Mouse (Mus musculus): Measurements from ENCODE around the gene Lnpep. TPM values are rescaled to one million over a fixed set of nuclear protein-coding genes. Genes with fewer than 3 reads are reported as not detected.
"Not testable (repeated sequence)": the region's sequence is repeated elsewhere in the genome, so short reads cannot be mapped to it uniquely, and the experiment has no call there.

The Lnpep gene
- total RNA-seq, 2 experiments from 2014 or later, result 106 TPM

DNA sequence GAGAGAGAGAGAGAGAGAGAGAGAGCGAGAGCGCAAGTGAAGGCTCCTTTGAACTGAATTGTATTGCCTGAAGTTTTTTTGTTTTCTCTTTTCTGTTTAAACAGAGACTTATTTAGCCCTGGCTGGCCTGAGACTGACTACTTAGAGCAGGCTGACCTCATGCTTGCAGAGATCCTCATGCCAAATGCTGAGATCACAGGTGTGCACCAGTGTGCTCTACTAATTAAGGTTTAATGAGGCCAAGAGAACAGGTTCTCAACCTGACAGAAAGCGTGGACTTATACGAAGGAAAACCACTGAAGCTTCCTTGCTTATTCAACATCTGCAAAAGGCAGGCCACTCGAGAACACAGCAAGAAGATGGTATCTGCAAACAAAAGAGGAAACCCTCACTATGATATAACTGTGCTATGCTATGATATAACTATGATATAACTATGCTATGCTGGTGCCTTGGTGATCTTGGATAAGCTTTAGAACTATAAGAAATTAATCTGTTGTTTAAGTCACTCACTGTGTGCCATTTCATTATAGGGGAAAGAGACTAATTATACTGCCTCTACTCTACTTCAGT, 16.3 kb downstream of the Lnpep start:
- DNase-seq, result no peak

DNA sequence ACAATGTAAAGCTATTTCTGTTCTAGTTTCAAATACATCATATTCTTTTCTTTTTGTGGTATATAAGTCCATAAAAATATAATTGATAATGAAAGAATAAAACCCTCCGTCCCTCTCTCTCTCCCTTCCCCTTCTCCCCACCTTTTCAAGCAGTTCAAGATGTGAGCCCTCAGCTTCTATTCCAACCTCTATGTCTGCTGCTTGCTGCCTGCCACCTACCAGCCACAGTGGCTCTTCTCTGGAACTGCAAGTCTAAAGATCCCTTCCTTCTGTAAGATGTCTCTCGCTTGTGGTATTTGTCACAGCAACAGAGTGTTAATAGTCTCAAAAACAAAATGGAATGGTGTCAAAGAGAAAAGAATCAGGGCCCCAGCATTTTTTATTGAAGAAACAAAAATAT, 20.3 kb downstream of the Lnpep start:
- DNase-seq, result no peak

DNA sequence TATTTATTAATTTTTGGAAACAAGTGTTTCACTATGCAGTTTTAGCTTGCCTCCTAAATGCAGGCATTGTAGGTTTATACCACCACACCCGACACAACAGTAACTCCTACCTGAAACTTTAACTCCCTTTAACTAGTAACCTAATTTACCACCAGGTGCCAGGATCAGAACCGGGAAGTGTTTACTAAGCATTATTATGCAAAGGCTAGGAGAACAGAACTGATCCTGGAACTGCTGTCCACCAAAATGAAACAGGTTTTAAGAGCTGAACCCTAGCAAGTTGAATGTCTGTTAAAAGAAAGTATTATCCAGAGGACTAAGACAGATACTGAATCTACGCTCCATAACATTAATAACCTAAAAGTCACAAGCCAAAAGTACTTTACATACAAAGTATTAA, 21.2 kb downstream of the Lnpep start:
- DNase-seq, result no peak

DNA sequence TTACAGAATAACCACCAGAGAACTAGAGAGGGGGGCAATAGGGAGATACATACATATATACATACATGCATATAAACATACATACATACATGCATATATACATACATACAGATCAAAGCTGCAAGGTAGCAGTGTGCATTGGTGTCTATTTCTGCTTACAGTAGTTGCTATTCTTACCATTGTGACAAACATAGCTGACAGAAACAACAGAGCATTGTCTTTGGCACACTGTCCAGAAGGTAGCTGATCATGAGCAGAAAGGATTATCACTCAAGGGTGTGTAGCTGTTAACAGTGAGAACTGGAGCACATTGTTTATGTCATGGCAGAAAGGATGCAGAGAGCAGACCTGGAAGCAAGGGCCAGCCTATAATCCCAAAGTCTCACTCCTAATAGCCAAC, 22.1 kb downstream of the Lnpep start:
- no peak for DNase-seq

DNA sequence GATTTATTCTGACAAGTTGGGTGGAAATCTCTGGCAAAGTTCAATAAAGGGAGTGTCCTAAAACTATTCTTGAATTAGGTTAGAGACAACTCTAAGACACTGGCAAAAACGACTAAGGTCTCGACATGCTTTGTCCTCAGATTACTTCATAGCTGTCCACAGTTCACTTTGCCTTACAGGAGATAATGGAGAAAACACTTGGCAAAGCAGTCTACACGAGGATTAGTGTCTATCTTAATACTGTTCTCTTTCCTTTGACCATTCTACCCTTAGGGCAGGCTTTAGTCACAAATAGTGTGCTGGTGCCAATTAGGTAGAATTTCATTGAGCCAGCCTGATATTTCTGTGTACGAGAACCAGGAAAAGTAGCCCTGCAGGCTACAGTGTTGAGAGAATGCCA, 22.5 kb downstream of the Lnpep start:
- DNase-seq, result no peak

DNA sequence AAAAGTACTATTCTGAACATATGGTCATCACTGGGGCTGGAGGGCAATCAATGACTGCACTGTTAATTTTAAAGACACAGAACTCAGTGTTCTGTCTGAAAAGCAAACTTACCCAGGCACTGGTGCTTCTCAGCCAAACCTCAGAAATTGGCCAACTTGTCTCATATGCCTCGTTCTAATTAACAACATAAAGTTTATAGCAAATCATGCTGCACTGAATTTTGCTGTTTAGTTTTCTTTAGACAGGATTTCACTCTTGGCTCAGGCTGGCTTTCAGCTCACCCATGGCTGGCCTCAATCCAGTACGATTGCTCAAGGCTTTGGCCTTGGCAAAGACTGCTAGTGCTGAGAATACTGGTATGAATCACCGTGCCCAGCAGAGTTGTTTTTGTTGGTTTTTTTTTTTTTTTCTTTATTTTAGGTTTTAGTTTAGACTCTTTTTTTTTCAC, 24.0 kb downstream of the Lnpep start:
- peak; percentile 69 to 73 for DNase-seq

DNA sequence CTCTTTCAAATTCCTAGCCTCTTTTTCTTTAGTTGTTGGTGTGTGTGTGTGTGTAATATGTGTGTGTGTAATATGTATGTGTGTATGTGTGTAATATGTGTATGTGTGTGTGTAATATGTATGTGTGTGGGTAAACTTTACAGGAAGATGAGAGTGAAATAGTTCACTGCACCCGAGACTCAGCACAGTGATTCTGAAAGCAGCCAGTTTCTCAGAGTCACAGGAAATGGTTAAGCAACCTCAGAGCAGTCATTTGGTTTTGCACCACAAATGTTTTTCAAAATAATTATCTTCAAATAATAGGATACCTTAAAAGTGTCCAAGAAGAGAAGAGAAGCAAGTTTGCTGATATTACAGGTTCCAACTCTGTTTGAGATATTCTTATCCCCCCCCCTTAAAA, 24.8 kb downstream of the Lnpep start:
- no peak for DNase-seq

DNA sequence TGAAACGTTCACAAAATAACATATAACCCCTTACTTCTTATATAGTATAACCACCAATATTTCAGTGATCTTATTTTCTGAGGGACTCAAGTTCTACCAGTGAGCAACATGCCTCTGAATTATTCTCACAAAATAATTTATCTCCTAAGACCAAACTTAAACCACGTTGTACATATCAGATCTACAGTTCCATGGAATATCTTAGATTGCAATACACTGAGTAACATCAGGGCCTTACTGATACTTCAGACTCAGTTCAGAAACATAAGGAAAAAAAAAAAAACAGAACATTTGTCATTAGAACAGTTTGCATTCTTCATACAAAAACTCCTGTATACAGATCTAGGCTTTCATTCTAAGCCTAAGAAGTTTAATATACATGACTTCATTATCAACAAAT, 26.5 kb downstream of the Lnpep start:
- no peak for DNase-seq

DNA sequence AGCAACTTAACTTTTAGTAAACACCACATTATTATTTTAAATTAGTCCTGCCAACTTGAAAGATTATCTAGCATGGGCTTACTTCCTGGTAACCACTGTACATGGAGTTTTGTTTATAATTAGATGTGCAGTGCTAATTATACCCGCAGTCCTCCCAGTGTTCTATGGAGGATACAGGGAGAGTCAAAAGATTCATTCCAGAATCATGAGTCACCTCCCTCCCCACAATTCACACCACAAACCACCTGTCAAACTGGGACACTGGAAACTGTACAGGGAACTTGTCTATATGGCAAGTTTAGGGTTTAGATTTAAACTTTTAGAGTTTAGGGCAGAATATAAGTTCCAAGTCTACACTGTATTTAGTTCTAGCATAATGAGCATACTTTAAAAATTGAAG, 31.9 kb downstream of the Lnpep start:
- no peak for DNase-seq

DNA sequence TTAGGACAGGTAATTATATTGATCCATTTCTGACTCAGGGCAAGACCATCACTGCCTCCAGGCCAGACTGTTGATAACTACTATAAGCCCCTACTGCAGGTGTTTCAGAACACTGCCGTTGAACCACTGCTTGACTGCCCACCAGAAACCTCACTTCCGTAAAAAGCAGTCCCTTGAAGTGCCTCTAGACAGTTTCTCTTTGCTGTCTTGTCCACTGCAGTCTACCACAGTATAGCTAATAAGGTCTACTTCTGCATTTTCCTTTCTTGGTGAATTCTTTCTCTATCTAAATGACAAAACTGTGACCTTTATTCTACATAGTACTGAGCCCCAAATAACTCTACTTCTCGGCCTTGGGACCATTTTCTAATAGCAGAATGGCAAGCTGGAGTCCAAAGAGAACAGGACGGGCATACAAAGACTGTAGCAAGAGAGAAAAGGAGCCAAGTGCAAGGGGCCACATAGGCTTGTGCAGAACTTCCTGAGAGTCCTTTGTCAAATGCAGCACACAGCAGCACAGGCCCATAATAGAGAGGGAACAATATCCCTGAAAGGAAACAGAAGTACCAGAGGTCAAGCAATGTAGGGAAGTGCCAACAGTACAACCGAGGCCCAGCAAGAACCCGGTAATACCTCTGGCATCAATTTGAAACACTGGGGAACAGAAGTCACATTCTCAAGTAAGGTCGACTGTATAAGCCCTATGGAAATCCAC, 37.4 kb downstream of the Lnpep start:
- DNase-seq, result no peak

DNA sequence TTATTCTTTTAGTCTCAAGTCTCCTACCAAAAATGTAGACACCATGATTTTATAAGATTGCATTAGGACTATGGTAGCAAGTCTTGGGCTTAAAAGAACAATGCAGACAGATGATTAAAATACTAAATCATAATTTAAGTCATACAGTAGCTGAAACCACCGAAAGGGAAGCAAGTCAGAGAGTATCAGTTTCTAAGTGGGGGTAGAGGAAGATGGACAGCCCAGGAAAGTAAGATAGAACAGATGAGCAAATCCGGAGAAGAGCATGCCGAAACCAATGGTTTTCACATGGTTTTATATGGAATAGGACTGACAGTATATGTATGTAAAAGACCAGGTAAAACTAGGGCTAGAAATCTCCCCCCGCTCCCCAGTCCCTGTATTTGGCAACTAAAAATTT, 39.7 kb downstream of the Lnpep start:
- DNase-seq, result no peak

DNA sequence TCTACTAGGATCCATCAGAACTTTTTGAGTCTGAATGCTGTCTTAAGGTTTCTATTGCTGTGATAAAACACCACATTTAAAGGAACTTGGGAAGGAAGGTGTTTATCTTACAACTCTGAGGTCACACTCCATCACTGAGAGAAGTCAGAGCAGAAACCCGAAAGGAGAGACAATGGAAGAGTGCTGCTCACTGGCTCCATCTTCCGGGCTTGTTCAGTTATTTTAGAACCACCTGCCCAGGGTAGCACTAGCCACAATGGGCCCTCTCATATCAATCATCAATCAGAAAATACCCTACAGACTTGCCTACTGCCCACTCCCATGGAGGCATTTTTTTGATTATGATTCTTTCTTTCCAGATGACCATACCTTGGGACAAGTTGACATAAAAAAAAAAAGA, 41.0 kb downstream of the Lnpep start:
- no peak for DNase-seq

DNA sequence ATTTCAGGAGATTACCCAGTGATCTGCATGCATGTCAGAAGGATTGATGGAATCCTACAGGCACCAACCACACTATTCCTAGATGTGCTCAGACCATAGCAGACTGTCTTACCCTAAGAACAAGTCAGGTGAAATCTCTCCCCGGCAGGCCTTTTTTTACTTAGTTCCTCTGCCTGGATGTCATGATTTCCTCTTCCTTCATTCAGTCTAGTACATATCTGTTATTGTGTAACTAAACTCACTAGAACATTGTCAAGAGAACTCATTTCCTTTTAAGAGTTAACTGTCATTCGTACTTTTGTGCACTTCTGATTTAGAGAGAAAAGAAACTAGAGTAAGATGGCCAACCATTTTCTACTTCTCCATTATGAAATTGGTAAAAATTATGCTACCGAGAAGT, 43.6 kb downstream of the Lnpep start:
- DNase-seq, result no peak

DNA sequence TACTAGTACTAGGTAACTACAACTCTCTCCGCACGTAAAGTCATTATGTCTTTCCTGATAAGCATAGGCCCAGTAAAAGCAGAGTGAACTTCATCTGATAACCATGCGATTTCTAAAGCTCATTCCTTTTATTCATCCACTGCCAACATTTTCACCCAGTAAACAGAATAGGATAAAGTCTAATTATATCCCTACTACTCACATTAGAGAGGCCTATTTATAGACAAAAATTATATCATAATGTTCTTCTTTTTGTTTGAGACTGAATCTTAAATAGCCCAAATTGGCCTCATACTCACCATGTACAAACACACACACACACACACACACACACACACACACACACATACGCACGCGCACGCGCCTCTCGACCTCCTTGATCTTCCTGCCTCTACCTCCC, 48.5 kb downstream of the Lnpep start:
- DNase-seq, result no peak

DNA sequence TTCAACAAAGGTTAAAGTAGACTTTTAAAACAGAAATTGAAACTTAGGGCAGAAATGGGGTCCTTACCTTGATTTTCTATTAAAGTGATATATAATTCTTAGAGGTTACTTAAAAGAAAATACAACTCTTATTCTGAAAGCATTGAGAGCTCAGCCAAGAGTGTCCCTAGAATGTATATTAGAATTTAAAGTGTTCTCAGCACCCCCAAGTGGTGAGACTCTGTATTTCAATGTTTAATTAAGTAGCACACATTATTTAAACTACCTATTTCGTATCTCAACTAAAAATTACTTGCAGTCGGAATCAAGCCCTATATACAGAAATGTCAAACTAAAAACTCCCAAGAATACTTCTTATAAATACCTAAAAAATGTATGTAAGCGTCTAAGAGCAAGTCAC, 57.8 kb downstream of the Lnpep start:
- DNase-seq, result no peak

DNA sequence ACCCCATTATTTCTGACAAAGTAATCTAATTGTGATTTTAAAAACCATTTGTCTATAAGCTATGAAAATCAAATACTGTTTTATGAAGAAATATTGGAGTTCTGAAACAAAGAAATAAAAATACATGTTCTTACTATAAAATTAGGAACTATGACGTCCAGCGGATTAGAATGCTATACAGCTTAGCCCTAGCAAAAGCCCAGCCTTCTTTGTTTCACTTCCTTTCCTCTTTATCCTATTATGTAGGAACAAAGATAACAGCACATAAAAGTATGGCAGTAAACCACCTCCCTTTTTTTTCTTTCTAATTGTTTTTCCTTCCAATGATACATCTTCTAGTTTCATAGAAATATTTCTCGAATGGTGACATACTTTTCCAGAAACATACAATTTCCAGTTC, 75.9 kb downstream of the Lnpep start:
- no peak for DNase-seq

DNA sequence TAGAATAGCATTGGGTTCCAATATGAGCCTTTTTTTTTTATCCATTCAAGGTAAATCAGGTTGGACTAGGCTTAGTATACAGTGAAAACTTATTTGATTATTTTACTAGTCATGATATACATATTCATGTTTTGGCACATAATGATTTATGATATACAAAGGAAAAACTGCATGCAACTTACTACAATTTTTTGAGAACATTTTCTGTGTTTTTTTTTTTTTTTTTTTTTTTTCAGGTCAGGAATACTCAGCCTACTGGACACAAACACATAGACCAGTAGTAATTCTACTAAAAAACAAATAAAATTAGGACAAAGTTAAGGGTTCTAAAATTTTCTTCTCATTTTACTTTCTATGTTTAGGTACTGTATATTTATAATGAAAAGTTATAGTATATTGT, 93.5 kb downstream of the Lnpep start:
- no peak for DNase-seq

DNA sequence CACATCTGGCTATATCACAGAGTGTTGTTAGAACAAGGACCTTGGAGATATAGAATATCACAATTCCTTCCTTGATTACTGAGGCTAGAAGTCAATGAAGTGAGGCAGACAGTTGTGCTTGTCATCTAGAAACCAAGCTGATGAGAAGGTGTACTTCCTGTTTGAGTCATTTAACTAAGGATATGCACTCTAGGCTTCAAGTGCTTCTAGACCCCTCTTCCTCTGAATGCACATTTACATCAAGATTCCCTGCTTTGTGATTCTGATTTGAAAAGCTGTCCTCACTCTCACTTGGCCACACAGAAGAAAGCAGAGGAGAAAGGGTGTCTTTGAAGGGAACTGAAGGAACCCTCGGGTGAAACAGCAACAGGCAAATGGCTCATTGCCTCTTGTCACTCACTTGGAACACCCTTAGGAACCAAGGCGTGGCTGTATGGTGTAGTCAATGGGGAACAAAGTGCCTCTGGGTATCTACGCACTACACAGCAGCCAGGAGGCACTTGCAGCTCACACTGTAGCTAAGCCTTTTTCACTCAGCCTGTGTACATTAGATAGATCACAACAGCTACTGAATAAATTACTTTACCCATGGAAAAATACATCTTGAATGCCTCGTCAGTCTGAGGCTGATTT, 108.3 kb downstream of the Lnpep start:
- no peak for DNase-seq

DNA sequence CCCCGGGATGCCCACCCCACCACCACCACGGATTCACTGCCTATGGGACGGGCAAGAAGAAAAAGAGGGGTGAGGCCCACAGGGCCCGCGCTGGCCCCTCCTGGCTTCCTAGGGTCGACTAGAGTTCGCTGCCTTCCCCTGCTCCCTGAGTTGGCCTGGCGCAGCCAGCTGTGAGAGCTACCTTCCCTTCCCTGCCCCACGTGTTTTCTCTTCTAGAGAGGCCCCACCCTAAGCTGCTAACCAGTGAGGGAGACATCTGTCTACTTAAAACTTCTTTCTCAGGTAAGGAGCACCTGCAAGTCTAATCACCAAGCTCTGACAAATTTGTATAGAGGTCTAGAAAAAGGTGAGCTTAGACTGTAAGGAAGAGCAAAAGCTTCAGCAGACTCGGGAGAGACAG, 118.2 kb downstream of the Lnpep start:
- DNase-seq, result no peak

DNA sequence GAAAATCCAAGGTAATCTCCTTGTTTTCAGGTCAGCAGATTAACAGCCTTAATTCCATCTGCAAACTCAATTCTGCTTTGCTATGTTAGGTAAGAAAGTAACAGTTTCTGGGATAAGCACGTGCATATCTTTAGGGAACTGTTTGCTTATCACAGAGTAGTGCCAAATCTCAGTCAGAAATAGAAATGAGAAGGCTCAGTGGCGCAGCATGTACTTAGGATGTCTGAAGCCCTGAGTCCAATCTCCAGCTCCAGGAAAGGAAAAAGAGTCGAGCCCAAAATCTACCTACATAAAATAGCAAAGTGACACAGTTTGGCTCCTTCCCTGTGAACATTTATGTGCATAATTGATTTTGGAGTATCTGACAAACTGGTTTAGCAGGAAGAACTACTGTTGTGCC, 125.6 kb downstream of the Lnpep start:
- DNase-seq, result no peak

DNA sequence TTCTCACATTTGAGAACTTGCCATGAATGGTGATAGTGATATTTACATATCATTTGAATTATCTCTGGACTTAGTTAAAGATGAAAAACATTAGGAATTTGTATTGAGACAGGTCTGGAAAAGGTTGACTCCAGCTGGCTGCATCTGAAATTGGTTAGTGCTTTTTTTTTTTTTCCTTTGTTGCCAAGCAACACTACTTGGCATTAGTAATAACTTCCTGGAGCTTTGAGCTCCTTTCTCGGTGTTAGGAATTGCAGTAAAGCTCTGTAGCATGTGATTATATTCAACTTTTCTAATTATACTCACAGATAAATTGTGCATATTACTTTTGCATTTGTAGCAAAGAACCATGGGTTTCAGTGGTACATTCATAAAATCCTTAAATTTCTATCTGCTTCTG, 126.0 kb downstream of the Lnpep start:
- DNase-seq, result no peak

DNA sequence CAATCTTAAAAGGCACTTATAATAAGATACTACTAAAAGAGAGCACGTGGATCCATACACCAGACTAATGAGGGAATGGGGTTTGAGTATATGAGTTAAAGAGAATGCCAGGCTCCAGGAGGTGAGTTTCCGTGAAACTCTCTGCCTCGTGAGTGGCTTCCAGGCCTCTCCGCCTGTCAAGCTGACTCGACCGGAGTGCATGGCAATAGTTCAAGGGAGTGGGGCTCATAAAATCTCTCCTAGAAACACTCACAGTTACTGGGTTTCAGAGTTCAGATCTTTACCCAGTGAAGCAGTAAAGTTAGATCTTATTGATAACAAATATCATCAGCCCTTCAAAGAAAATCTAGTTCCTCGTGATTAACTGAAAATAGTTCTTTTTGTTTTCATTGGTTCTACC, 128.1 kb downstream of the Lnpep start:
- no peak for DNase-seq

DNA sequence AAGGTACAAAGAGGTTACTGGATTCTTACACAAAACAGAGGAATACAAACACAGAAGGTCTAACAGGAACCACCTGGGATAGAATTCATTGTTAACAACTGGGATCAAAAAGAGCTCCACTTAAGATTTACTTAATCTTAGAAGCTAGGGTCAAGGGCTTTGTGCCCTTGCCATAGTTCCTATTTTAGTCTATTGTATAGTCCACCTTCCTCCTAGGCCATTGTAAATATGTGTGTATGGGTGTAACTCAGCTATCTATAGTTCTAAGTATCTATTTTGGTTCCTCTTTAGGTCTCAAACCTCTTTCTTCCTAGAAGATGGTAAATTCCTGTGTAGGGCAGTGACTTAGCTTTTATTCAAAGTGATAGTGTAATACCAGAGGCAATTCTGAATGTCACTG, 128.6 kb downstream of the Lnpep start:
- DNase-seq, result not testable (repeated sequence)

DNA sequence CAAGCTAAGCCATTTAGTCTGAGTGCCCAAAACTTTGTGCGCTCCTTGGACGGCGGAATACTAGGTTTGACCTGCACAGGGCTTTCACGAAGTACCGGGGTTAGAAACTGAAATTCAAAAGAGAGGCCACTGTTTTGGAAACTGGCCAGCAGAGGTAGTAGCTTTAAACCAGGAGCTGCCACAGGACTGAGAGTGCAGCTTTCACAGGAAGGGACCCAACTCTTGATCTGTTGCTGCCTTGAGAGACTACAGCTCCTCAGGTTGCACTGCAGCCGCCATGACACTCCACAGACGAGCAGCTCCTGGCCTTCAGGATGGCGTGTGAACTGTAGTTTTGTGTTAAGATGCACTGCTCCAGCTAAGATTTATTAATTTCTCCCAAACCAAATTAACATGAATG, 132.7 kb downstream of the Lnpep start:
- DNase-seq, result no peak

Measured in layer of hippocampus, postnatal 36 days (tissue).